Mouse (Mus musculus) hindbrain, embryonic 15.5 days (tissue): Measurements from ENCODE around the gene Gm20388. TPM values are rescaled to one million over a fixed set of nuclear protein-coding genes. Genes with fewer than 3 reads are reported as not detected.
A peak's percentile ranks its signal among the peaks of the same experiment; 100 is the strongest.

Source experiments
- ATAC-seq: fragments of 200-750 bp; cut with Nextera tagmentation; 2 replicates; pipeline ENCODE4 v1.8.0; 2017; ENCODE audit warnings: low read depth, moderate number of reproducible peaks, moderate TSS enrichment; ENCODE audit not compliant: low FRiP score
- H3K27ac ChIP-seq: fragments of 300-500 bp; sonication (generic); replicated peaks from 2 replicates; pipeline ENCODE4 v1.5.1; 2015; ENCODE audit warnings: mild to moderate bottlenecking, inconsistent platforms
- H3K27me3 ChIP-seq: fragments of 300-500 bp; sonication (generic); 2 replicates; pipeline ENCODE4 v1.6.1; 2015; ENCODE audit warnings: control low read depth, inconsistent platforms
- H3K36me3 ChIP-seq: fragments of 300-500 bp; sonication (generic); 2 replicates; pipeline ENCODE4 v1.6.1; 2015; ENCODE audit warnings: control low read depth, inconsistent platforms
- H3K4me1 ChIP-seq: fragments of 300-500 bp; sonication (generic); replicated peaks from 2 replicates; pipeline ENCODE4 v1.6.1; 2015; ENCODE audit warnings: control low read depth, inconsistent platforms
- H3K4me2 ChIP-seq: fragments of 300-500 bp; sonication (generic); 2 replicates; pipeline ENCODE4 v1.6.1; 2015; ENCODE audit warnings: moderate library complexity, mild to moderate bottlenecking, inconsistent platforms
- H3K4me3 ChIP-seq: fragments of 300-500 bp; sonication (generic); 2 replicates; pipeline ENCODE4 v1.5.1; 2015; ENCODE audit warnings: mild to moderate bottlenecking, inconsistent platforms
- H3K9ac ChIP-seq: fragments of 300-500 bp; sonication (generic); 2 replicates; pipeline ENCODE4 v1.6.1; 2015; ENCODE audit warnings: inconsistent platforms
- H3K9me3 ChIP-seq: fragments of 300-500 bp; sonication (generic); 2 replicates; pipeline ENCODE4 v1.6.1; 2016; ENCODE audit warnings: control low read depth, inconsistent platforms
- WGBS: fragments of 180-500 bp; shearing (Covaris S2); methylation state at CpG from one replicate; pipeline ENCODE4 v1.1.7; 2015; 5-methylcytosine and 5-hydroxymethylcytosine counted together
- polyA plus RNA-seq: library from polyadenylated mRNA; unstranded; fragments of >200 nt; fragmentation: Nextera tagmentation; extraction: Ambion mirVana; gene quantifications from 2 replicates; pipeline ENCODE4 v1.2.1, GENCODE M21; 2015

Gene Gm20388
- polyA plus RNA-seq, 1 experiment from 2014 or later = 5.4 TPM

DNA sequence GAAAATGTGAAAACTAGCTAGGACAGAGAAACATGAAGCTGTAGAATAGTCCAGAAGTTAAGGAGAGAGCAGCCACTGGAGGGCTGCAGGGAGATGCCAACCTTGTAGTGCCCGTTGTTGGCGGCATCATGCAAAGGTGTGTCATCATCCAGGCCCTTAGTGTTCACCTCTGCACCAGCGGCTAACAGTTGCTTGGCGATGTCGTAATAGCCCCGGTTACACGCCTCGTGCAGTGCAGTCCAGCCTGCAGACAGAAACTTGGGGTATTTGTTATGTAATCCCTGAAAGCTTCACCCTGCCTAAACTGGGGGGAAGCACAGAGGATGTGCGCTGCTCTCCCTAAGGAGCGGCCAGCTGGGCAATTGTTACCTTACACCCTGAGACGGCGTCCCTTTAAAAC, 2987.8 kb downstream of the Gm20388 start:
- Histone ChIP-seq H3K27ac (no peak overlapping the region), H3K27me3 (no peaks in the 10 kb centered on the region), H3K9me3 (no peaks in the 10 kb centered on the region), H3K36me3 (peaks cover 48% of the 10 kb centered on the region), H3K4me1 (no peaks in the 10 kb centered on the region), H3K9ac (no peak overlapping the region), H3K4me2 (no peak overlapping the region), H3K4me3 (no peak overlapping the region)
- ATAC-seq = no peak
- WGBS = 95% methylated on average over 12 of the region's 12 CpGs

DNA sequence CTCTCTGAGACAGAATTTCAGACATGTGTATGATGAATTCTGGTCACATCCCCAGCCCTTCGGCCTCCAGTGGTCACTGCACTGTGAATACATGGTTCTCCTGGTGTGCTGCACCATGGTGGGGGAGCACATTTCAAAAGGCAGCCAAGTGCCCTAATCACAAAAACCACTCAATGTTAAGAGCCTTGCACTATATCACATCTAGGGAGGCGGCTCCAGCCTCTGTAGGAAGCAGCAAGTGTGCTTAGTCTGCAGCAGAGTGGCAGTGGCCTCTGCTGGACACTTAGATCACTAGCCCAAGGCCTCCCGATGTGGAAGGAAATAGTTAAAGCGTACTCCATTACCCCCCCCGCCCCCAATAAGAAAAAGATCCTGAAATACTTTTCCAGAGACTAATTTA, 2988.4 kb downstream of the Gm20388 start:
- no peak overlapping the region for H3K27ac ChIP-seq
- no peak overlapping the region for H3K9ac ChIP-seq
- H3K4me1 ChIP-seq = no peaks in the 10 kb centered on the region
- H3K4me3 ChIP-seq = no peak overlapping the region
- 72% methylated on average over 5 of the region's 5 CpGs for WGBS
- no peaks in the 10 kb centered on the region for H3K27me3 ChIP-seq
- no peak overlapping the region for H3K4me2 ChIP-seq
- no peaks in the 10 kb centered on the region for H3K9me3 ChIP-seq
- no peak for ATAC-seq
- peaks cover 44% of the 10 kb centered on the region for H3K36me3 ChIP-seq

GRCm38 (mm10) chr8:122901476-122901875, 2990.8 kb downstream of the Gm20388 start:
- no peak overlapping the region for H3K9ac ChIP-seq
- H3K4me1 ChIP-seq = 0 out of 2 replicates have a peak, but pooled peaks cover 6% of the 10 kb centered on the region
- H3K9me3 ChIP-seq = no peaks in the 10 kb centered on the region
- no peak for ATAC-seq
- no peak overlapping the region for H3K4me3 ChIP-seq
- H3K27me3 ChIP-seq = no peaks in the 10 kb centered on the region
- H3K4me2 ChIP-seq = no peak overlapping the region
- no peak overlapping the region for H3K27ac ChIP-seq
- H3K36me3 ChIP-seq = peaks cover 20% of the 10 kb centered on the region
- 89% methylated on average over 7 of the region's 7 CpGs for WGBS

GRCm38 (mm10) chr8:122901892-122902515, 2991.4 kb downstream of the Gm20388 start:
- Histone ChIP-seq H3K36me3 (peaks cover 15% of the 10 kb centered on the region; the same call in 1 of the 2 replicates), H3K9me3 (no peaks in the 10 kb centered on the region), H3K27ac (no peak overlapping the region), H3K27me3 (no peaks in the 10 kb centered on the region), H3K9ac (no peak overlapping the region), H3K4me1 (0 out of 2 replicates have a peak, but pooled peaks cover 7% of the 10 kb centered on the region), H3K4me3 (no peak overlapping the region), H3K4me2 (no peak overlapping the region)
- ATAC-seq = no peak
- WGBS = 74% methylated on average over 8 of the region's 8 CpGs

DNA sequence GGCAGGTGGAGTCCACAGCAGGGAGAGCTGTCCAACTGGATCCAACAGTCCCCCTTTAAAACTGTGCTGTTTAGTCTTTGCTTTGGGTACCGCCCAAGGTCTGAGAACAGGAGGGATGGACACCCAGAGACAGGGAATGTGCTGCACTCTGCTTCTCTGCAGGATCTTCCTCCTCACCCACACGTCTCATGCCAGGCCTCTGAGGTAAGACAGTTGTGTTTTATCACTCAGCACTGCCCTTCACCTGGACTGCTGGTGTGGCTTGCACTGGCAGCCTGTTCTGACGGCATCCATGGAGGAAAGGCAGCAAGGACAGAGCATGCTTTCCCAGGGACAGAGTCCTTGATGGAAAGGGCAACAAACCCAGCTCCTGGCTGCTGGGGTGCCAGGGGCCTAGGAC, 2991.9 kb downstream of the Gm20388 start:
- Histone ChIP-seq H3K4me3 (no peak overlapping the region), H3K4me2 (no peak overlapping the region), H3K36me3 (peaks cover 10% of the 10 kb centered on the region; the same call in 1 of the 2 replicates), H3K27me3 (no peaks in the 10 kb centered on the region), H3K4me1 (0 out of 2 replicates have a peak, but pooled peaks cover 7% of the 10 kb centered on the region), H3K27ac (no peak overlapping the region), H3K9ac (no peak overlapping the region), H3K9me3 (no peaks in the 10 kb centered on the region)
- 50% methylated on average over 3 of the region's 3 CpGs for WGBS
- no peak for ATAC-seq

DNA sequence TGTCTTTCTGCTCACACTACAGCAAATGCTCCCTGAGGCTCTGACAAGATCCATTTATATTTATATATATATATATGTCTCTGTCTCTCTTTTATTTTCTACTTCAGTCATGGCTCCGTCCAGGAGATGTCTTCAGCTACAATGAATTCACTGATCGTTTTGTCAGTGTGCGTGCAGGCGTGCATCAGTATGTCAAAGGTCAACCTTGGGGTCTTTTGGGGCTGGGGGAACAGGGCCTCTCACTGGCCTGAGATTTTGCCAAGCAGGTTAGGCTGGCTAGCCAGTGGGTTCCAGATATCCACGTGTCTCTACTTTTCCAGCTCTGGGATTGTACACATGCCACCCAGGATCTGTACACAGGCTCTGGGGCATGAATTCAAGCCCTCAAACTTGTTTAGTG, 2992.4 kb downstream of the Gm20388 start:
- H3K27me3 ChIP-seq = no peaks in the 10 kb centered on the region

GRCm38 (mm10) chr8:122904496-122904895, 2993.9 kb downstream of the Gm20388 start:
- ATAC-seq = no peak
- H3K36me3 ChIP-seq = no peaks in the 10 kb centered on the region
- no peak overlapping the region for H3K27ac ChIP-seq
- WGBS = 83% methylated on average over 11 of the region's 11 CpGs
- H3K4me1 ChIP-seq = 0 out of 2 replicates have a peak, but pooled peaks cover 7% of the 10 kb centered on the region
- no peaks in the 10 kb centered on the region for H3K27me3 ChIP-seq
- no peak overlapping the region for H3K9ac ChIP-seq
- no peaks in the 10 kb centered on the region for H3K9me3 ChIP-seq
- no peak overlapping the region for H3K4me2 ChIP-seq
- no peak overlapping the region for H3K4me3 ChIP-seq

More for the DNA sequence above, 2992.4 kb downstream of the Gm20388 start:
- WGBS = 19% methylated on average over 5 of the region's 5 CpGs
- Histone ChIP-seq H3K9me3 (no peaks in the 10 kb centered on the region), H3K9ac (no peak overlapping the region), H3K27ac (no peak overlapping the region), H3K4me1 (0 out of 2 replicates have a peak, but pooled peaks cover 7% of the 10 kb centered on the region), H3K36me3 (peaks cover 8% of the 10 kb centered on the region; the same call in 1 of the 2 replicates), H3K4me2 (no peak overlapping the region), H3K4me3 (no peak overlapping the region)
- no peak for ATAC-seq

GRCm38 (mm10) chr8:122905346-122905745, 2994.7 kb downstream of the Gm20388 start:
- ATAC-seq = no peak
- Histone ChIP-seq H3K27ac (no peak overlapping the region), H3K4me2 (no peak overlapping the region), H3K9me3 (no peaks in the 10 kb centered on the region), H3K4me3 (no peak overlapping the region), H3K9ac (no peak overlapping the region), H3K4me1 (0 out of 2 replicates have a peak, but pooled peaks cover 7% of the 10 kb centered on the region), H3K36me3 (no peaks in the 10 kb centered on the region), H3K27me3 (no peaks in the 10 kb centered on the region)
- 92% methylated on average over 4 of the region's 4 CpGs for WGBS

GRCm38 (mm10) chr8:122906463-122907021, 2995.9 kb downstream of the Gm20388 start:
- 39% methylated on average over 6 of the region's 6 CpGs for WGBS
- peak; percentile 86 for ATAC-seq

GRCm38 (mm10) chr8:122912150-122912549, 3001.5 kb downstream of the Gm20388 start:
- Histone ChIP-seq H3K4me3 (no peak overlapping the region), H3K36me3 (no peaks in the 10 kb centered on the region), H3K27me3 (no peaks in the 10 kb centered on the region), H3K9ac (no peak overlapping the region), H3K4me2 (no peak overlapping the region), H3K9me3 (no peaks in the 10 kb centered on the region), H3K4me1 (0 out of 2 replicates have a peak, but pooled peaks cover under 1% of the 10 kb centered on the region), H3K27ac (no peak overlapping the region)
- 85% methylated on average over 3 of the region's 3 CpGs for WGBS
- no peak for ATAC-seq

More at GRCm38 (mm10) chr8:122906463-122907021, 2995.9 kb downstream of the Gm20388 start:
- Histone ChIP-seq H3K4me1 (0 out of 2 replicates have a peak, but pooled peaks cover 7% of the 10 kb centered on the region), H3K4me2 (no peak overlapping the region), H3K4me3 (no peak overlapping the region), H3K9ac (no peak overlapping the region), H3K36me3 (no peaks in the 10 kb centered on the region), H3K9me3 (no peaks in the 10 kb centered on the region), H3K27ac (peak overlapping the region; percentile 23; the same call in 1 of the 2 replicates), H3K27me3 (no peaks in the 10 kb centered on the region)

- no peaks in the 10 kb centered on the region for H3K9me3 ChIP-seq
- WGBS = 75% methylated on average over 4 of the region's 4 CpGs
- H3K4me2 ChIP-seq = no peak overlapping the region
- H3K4me3 ChIP-seq = no peak overlapping the region
- H3K36me3 ChIP-seq = no peaks in the 10 kb centered on the region
- no peak for ATAC-seq
- no peaks in the 10 kb centered on the region for H3K27me3 ChIP-seq
- H3K27ac ChIP-seq = no peak overlapping the region
- H3K4me1 ChIP-seq = peaks cover 7% of the 10 kb centered on the region
- H3K9ac ChIP-seq = no peak overlapping the region
Measured at GRCm38 (mm10) chr8:122912871-122913270, 3002.2 kb downstream of the Gm20388 start.

DNA sequence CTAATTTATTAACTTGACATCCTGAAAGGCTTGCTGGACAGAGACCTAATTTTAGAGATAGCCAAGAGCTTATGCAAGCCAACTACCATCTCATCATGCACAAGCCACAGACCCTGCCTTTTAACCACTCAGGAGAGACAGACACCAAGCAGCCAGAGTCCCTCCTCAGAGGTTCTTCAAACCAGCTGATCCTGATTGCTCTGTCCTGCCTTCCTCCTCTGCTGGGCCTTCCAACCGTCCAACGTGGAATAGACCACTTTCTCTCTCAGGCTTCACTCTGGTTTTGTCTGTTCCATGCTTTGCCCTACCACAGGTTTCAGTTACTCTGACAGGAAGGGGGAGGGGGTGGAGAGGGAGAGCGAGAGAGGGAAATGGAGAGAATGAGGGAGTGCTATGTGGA, 3006.1 kb downstream of the Gm20388 start:
- ATAC-seq = no peak
- Histone ChIP-seq H3K4me1 (peaks cover 44% of the 10 kb centered on the region), H3K9me3 (no peaks in the 10 kb centered on the region), H3K27ac (no peak overlapping the region), H3K36me3 (no peaks in the 10 kb centered on the region), H3K4me2 (no peak overlapping the region), H3K27me3 (no peaks in the 10 kb centered on the region), H3K9ac (no peak overlapping the region), H3K4me3 (no peak overlapping the region)
- WGBS = 72% methylated on average over 3 of the region's 3 CpGs
